Mouse (Mus musculus) heart, postnatal 4 days (tissue): Measurements from ENCODE around the gene Aven. TPM values are rescaled to one million over a fixed set of nuclear protein-coding genes. Genes with fewer than 3 reads are reported as not detected.

Source experiments
- DNase-seq: peaks from one replicate; pipeline ENCODE4 v3.0.0; 2021
- total RNA-seq, 2 experiments: library from RNA; stranded (reverse); gene quantifications; 2 replicates each; pipeline ENCODE4 v1.2.3; 2021

Gene Aven
- total RNA-seq, 2 experiments from 2014 or later, result 15.1 to 17.2 TPM

DNA sequence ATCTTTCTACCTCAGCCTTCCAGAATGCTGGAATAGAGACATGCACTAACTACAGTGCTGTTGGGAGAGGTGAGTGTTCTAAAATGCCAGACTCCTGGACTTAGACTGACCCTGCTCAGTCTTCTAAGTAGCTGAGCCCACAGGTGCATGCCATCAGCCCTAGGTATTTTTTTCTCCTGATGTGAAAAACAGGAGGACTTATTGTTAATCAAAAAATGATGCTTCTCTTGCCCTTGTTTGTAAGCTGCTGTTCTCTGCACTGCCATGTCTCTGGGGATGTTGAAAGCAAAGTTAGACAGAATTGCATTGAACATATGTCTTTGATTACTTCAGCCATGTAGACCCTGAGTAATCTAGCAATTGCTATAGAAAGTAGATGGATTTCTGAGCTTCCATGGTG is 64.7 kb downstream of the Aven start:
- DNase-seq, result no peak

GRCm38 (mm10) chr2:112561549-112561948 is 68.8 kb downstream of the Aven start:
- no peak for DNase-seq

- no peak for DNase-seq
These were observed 72.3 kb downstream of the Aven start for GRCm38 (mm10) chr2:112565060-112565459.

- DNase-seq, result no peak
These were observed 73.7 kb downstream of the Aven start for GRCm38 (mm10) chr2:112566290-112567085.

DNA sequence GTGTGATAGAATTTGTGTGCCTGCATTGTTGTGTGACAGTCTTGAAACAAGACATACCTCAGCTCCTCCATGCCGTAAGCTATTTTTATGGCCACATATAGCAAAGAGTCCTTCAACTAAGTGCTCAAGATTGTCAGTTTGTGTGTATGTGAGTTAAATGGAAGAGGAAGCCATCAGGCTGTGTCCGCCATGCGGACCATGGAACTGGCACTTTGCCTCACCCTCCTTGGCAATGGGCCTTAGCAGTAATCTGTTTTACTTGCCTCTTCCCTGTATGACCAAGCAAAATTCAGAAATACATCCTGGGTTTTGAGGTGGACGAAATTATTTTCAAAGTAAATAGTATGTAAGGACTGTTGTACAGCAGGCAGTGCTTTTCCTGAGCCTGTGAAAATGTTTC is 75.0 kb downstream of the Aven start:
- DNase-seq, result peak; percentile 26

DNA sequence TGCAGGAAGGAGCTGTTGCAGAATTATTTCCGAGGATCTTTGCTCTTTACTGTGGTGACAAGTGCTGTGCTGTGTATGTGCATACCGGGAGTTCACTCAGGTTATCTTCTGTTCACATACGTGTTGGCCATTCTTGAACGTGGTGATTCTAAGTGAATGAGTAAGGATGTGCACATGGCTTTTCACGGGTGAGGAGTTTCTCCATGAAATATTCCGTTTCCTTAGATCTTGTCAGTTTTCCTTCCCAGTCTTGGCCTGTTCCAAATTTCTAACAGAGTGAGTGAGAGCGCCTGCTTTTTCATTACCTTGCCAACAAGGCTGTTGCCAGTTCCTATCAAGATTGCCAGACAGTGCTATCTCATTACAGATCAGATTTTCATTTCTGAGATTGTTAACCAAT is 98.2 kb downstream of the Aven start:
- DNase-seq, result no peak

GRCm38 (mm10) chr2:112591451-112591871 is 98.7 kb downstream of the Aven start:
- DNase-seq, result no peak

GRCm38 (mm10) chr2:112593322-112593721 is 100.6 kb downstream of the Aven start:
- DNase-seq, result no peak

GRCm38 (mm10) chr2:112593781-112594180 is 101.0 kb downstream of the Aven start:
- no peak for DNase-seq

- no peak for DNase-seq
These were observed 103.0 kb downstream of the Aven start for GRCm38 (mm10) chr2:112595807-112596206.

DNA sequence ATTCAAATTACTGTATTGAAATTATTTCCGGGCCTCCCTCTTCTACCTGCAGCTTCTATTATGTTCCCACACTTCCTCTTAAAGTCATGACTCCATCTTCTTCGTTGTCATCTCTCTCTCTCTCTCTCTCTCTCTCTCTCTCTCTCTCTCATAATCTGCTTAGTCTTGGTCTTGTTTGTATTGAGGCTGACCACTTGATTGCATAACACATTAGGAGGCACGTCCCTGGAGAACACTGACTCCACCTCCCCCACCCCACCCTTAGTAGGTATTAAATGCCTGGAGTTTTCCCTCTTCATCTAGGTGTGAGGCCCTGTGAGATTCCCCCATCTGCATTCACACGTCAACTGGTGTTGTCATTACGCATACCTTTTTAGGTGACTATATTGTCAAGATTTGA is 103.7 kb downstream of the Aven start:
- no peak for DNase-seq

- no peak for DNase-seq
These were observed 104.3 kb downstream of the Aven start for GRCm38 (mm10) chr2:112597064-112597463.

DNA sequence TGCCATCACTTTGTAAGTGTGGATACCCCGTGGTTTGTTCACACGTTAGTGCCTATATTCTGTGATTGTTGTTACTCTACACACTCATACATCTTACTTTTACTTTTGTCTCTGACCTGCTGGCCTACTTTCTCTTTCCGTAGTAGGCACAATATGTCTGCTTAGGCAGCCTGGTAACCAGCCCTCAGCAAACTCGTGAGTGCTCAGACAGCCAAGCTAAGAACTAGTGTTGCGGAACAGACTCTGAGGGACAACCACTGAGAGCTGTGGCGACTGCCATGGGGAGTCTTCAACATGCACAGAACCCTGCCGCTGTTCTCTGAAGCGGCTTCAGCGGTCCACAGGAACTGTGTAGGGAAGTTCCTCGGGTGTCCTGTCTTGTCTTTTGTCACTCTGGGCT is 107.5 kb downstream of the Aven start:
- DNase-seq, result no peak

DNA sequence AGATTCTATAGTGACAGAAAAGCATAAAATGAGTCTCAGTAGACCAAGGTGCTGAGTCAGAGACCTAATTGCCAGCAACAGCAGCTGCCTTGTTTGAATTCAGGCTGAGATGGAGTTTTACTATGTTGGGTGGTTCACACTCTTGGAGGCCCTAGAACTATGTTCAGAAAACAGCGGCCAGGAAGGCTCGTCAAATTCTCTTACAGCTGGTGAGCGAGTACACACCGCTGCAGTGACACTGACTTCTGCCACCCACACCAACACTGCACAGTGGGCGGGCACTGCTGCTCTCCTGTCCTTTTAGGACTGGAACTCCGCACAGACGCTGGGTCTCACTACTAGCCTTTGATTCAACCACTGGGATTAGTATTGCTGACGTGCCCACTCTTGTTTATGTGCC is 109.7 kb downstream of the Aven start:
- no peak for DNase-seq

DNA sequence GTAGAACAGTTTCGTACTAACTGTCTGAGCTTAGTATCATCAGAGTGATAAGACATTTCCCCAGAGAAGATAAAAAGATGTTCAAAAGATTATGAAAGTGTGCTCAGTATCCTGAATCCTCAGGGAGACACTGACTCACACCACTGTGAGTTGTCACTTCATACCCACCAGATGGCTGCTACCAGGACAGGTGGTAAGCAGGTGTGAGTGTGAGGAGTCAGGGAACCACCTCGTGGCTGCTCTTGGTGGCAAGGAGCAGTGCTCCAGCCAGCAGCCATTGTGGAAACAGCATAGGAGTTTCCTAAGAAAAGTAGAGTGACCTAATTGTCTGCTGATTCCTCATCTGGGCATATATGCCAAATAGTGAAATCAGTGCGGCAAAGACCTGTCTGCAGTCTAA is 113.8 kb downstream of the Aven start:
- no peak for DNase-seq

DNA sequence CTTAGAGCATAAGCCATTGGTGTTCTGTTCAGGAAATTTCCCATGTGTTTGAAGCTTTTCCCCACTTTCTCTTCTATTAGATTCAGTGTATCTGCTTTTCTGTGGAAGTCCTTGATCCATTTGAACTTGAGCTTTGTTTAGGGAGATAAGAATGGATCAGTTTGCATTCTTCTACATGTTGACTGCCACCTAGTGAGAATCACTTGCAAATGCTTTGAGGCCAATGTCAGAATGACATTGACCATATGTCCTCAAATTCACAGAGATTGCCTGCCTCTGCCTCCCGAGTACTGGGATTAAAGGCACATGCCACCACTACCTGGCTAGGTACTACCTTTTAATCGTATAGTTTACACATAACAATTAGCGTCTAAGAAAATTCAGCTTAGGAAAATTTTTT is 119.9 kb downstream of the Aven start:
- DNase-seq, result no peak

DNA sequence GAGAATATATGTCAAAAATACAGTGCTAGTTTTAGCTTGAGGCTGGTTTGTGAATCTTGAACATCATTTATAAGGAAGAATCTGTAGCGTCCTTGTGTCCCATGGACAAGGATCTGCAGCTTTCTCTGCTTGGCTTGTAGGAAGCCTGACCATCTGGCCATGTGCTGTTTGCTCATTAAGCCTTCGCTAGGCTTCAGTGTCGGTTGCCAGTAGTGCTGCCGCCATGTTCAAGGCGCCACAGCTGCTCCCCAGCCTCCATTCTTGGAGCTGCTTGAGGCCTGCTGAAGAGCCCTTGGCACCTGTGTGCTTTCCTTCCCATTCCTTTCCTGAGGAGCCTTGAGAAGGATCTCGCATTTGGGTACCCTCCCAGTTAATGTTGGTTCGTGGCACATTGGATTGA is 121.6 kb downstream of the Aven start:
- no peak for DNase-seq

DNA sequence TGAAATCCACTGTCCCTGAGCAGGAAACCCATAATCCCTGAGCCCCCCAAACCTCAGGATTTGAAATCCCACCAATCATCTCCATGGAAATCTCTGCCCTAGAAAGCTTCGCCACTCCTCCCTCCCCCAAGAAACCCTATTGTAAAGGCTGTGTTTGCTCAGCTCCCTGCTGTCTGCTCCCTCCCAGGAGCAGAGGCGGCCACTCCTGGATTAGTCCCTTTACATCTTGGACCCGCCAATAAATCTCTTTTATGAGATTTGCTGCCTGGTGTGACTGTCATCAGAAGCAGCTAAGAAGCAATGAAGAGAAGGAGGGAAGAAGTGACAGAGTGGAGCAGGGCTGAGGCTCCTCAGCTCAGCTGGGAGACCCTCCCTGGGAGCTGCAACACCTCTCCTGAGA is 124.4 kb downstream of the Aven start:
- no peak for DNase-seq

DNA sequence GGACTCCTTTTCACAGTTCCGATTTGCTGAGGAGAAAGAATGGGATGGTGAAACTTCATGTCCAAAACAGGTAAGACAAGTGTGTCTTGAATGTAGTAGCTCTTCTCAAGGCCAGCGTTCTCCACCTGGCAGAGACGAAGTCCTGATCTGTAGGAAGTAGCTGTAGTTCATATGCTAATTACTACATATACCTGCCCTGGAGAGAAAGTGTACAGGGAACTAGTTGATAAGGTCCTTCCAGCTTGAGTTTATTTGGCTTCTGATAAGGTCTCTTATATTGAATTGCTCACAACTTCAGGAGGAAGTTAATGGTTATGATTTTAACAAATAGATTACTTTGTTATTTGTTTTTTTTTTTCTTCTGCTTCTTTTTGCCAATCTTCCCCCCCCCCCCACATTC is 132.4 kb downstream of the Aven start:
- DNase-seq, result no peak

DNA sequence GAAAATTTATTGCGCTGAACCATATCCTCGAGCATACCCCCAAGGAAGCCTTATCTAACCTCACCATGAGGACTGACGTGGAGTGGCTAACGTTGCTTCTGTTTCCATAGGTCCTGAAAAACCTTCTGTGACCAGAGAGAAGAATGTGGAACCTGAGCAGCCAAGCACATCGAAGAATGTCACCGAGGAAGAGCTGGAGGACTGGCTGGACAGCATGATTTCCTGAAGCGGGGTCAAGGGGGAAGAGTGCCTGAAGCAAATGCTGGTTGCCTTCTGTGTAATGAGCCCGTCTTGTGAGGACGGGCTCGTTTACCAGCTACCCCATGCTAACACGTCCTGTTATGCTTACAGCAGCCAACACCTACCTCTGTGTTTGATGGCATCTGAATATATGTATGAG is 137.9 kb downstream of the Aven start:
- no peak for DNase-seq

DNA sequence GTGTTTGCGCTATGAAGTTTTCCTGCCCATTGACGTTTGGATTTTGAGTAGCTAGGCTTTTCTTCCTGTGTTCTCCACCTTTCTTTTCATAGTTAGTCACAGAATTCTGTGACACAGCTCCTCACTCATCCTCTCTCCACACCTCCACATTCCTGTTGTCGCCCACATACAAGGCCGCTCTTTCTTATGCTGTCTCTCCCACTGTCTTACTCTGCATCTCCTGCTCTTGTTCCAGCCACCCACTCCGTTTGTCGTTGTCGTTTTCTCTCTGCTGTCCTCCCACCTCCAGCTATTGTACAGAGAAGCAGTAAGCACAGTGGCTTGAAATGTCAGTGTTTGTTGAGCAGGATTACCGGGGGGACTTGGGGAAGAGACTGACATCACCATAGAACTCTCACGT is 139.8 kb downstream of the Aven start:
- DNase-seq, result no peak

GRCm38 (mm10) chr2:112637206-112637605 is 144.4 kb downstream of the Aven start:
- peak; percentile 60 for DNase-seq

DNA sequence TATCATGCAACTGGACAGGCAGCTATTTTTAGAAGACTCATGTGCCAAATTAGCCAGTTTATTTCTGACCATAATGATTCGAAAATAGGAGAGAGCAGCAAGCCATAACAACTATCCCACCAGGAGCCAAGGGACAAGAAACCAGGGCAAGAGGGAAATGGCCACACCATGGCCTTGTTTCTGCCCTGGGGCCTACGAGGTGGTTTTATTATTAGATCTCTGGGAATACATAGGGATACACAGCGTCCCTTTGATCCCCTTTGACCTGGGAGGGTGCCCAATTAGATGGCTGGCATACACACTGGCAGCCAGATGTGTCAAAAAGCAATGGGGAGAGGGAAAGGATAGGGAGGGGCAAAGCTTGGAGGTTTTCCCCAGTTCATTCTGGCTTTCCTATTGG is 161.1 kb downstream of the Aven start:
- DNase-seq, result no peak

- DNase-seq, result no peak
These were observed 163.4 kb downstream of the Aven start for GRCm38 (mm10) chr2:112656131-112656530.

GRCm38 (mm10) chr2:112669461-112669860 is 176.7 kb downstream of the Aven start:
- no peak for DNase-seq
